Mouse (Mus musculus): ENCODE results near the gene Mfge8. TPM values are rescaled to one million over a fixed set of nuclear protein-coding genes. Genes with fewer than 3 reads are reported as not detected.

Gene Mfge8
- 100 to 1,000 TPM; 184 to 202 TPM for total RNA-seq (2021)
- long read RNA-seq, transcript Mfge8-201 (10 exons, 2,125 nt), result minor isoform, 14 of 235 reads
- long read RNA-seq, transcript Mfge8-202 (9 exons, 2,008 nt), result major isoform, 205 of 235 reads
- long read RNA-seq, partial matches to known transcripts, result 7 of 235 reads
- long read RNA-seq, other reads (novel, unspliced or antisense), result 5 of 235 reads

DNA sequence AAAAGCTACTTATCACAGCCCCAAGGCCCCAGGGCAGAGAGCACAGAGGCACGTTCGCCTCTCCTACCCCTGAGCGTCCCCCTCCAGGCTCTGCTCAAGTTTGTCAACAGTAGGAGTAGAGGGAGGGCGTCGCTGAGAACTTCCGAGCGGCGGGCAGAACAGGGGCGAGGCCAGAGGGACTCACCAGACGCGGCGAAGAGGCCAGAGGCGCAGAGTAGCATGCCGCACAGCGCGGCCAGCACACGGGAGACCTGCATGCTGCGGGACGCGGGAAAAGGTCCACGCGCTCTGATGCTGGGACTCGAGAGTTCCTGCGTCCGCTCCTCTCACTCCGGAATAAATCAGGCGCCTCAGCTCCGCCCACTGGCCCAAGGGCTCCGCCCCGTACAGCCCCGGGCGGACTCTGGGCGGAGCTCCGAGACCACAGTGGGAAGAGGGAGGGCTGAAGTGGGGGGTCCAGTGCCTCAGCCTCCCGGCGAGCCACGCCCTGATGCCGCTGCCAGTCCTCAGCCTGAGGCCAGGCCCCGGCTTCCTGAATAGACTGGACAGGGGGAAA lies at the start of gene Mfge8:
Gene Mfge8, minus strand, starts transcription at position 350 of the 556 bp plus-strand sequence.
- peak; percentile 47 to 79 for DNase-seq (ENCODE audit: low spot score in 2 of 2)

GRCm38 (mm10) chr7:79194560-79195413 lies 45.9 kb upstream of the Mfge8 start:
- DNase-seq (ENCODE audit: low spot score in 2 of 2), result peak; percentile 64 to 80

- peak in 1 of 2 experiments; percentile 37 for DNase-seq (ENCODE audit: low spot score in 2 of 2)
Observed at GRCm38 (mm10) chr7:79193936-79194335, 45.1 kb upstream of the Mfge8 start.

- no peak for DNase-seq (ENCODE audit: low spot score in 2 of 2)
Observed at GRCm38 (mm10) chr7:79191501-79191900, 42.6 kb upstream of the Mfge8 start.

DNA sequence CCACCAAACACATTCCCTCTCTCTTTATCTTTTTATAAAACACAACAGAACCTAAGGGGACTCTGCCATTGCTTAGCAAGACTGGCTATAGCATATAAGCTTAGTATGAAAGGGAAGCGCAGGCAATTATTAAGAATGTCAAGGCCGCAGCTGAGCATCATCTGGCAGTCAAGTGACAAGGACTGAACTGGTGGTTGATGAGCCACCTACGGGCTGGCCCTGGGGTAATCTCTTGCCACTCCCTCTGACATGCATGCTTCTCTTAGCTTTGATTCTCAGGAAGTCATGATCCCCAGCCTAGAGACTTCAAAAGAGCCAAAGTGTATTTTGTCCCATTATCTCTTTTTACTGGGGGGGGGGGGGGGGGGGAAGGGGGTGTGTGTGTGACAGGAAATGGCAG lies 41.7 kb upstream of the Mfge8 start:
- no peak for DNase-seq (ENCODE audit: low spot score in 2 of 2)

DNA sequence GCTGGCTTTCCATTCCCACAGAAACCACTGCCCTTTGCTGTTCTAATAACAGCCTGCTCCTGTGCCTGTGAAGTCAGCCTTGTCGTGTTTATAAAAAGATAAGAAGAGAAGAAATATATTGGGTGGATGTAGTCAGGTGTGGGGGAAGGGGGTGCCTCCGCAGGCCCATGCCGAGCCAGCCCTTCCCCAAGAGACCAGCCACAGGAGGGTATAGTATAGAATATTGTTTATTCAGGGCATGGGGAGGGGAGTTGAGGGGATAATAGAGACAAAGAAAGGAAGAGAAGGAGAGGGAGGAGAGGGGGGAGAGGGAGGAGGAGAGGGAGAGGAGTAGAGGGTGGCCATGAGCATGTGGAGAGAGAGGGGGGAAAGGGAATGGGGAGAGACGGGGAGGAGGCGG lies 40.4 kb upstream of the Mfge8 start:
- DNase-seq (ENCODE audit: low spot score in 2 of 2), result no peak

DNA sequence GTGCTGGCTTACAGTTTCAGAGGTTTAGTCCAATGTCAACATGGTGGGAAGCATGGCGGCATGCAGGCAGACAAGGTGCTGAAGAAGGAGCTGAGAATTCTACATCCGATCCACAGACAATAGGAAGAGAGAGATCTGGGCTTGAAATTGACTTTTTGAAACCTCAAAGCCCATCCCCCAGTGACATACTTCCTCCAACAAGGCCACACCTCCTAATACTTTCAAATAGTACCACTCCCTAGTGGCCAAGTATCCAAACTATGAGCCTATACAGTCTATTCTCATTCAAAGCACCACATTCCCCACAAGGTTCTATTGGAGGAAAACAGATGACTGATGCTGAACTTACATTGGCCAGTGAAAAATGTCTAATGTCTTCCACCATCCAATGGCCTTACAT lies 38.7 kb upstream of the Mfge8 start:
- no peak for DNase-seq (ENCODE audit: low spot score in 2 of 2)

GRCm38 (mm10) chr7:79183417-79183816 lies 34.6 kb upstream of the Mfge8 start:
- DNase-seq (ENCODE audit: low spot score in 2 of 2), result no peak

GRCm38 (mm10) chr7:79173800-79174199 lies 24.9 kb upstream of the Mfge8 start:
- DNase-seq (ENCODE audit: low spot score in 2 of 2), result no peak

DNA sequence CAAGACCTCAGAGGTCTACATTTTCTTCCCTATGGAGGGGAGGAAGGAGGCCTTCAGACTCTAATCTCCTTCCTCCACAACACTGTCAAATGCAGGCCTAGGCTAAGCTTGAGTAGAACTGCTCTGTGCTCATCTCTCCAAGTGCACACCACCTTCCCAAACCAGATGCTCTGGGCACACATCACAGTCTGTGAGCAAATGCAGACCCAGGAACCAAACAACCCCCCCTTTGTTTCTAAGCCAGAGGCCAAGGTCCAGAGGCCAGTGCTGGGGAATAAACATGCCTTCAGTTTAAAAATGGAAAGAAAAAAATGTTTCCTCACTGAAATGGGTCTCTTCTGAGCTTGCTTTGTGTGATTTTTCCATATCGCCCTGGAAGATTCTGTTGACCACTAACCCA lies 22.9 kb upstream of the Mfge8 start:
- DNase-seq (ENCODE audit: low spot score in 2 of 2), result no peak

- no peak for DNase-seq (ENCODE audit: low spot score in 2 of 2)
Observed at GRCm38 (mm10) chr7:79167006-79167562, 18.2 kb upstream of the Mfge8 start.

DNA sequence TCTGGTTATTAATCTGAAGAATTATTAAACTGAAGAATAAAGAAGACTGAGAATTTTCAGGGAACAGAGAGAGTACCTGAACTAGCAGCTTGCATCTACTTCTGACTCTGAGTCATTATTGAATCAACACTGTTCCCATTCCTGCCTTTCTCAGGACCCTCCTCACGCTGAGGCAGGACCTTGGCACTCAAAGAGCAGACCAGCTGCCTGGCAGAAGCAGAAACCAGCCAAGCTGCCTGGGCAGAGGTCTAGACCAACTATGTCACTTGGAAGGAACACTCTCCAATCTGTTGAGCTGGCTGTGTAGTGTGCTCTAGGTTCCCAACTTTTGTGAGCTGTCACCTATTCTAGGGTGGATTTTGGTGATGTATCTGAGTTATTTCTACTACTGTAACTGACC lies 10.5 kb upstream of the Mfge8 start:
- no peak for DNase-seq (ENCODE audit: low spot score in 2 of 2)

GRCm38 (mm10) chr7:79149522-79149921 lies 662 bp upstream of the Mfge8 start:
- no peak for DNase-seq (ENCODE audit: low spot score in 2 of 2)

- DNase-seq (ENCODE audit: low spot score in 2 of 2), result no peak
Observed at GRCm38 (mm10) chr7:79147931-79148653, 768 bp downstream of the Mfge8 start.

DNA sequence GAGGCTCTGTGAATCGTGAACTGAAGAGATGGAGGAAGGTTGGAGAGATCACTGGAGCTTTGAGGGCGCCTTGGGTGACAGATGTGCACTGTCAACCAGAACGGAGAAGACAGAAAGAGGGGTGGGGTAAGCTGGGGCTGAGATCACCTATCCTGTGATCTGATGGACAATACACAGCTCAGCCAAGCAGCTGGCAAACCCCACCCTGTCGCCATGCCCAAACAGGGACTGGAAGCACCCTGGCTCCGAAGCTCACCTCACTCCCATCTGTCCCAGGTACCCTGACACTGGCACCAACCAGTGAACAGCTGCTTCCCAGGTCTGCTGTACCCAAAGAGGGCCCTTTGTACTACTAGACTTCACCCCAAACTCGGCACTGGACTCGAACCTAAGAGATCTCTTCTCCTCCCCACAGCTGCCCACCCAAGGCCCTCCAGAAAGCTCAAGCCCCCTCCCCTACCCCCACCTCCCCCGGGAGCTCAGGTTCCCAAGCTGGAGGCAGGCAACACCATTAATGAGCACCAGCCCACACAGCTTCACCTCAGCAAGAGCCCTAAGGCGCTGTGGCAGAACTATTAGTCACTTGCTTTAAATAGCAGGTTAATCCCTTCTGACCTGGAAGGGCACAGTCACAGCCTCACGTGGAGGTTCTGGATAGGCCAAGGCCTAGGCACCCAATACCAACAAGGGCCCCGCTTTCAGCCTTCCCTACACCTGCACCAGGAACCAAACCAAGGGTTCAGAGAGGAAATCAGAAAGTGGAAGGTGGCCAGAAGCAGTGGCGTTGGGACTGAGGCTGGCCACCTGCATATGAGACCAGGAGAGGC lies 1.6 kb downstream of the Mfge8 start:
- DNase-seq (ENCODE audit: low spot score in 2 of 2), result no peak

GRCm38 (mm10) chr7:79140897-79141296 lies 8.0 kb downstream of the Mfge8 start:
- DNase-seq (ENCODE audit: low spot score in 2 of 2), result peak; percentile 52 to 91

DNA sequence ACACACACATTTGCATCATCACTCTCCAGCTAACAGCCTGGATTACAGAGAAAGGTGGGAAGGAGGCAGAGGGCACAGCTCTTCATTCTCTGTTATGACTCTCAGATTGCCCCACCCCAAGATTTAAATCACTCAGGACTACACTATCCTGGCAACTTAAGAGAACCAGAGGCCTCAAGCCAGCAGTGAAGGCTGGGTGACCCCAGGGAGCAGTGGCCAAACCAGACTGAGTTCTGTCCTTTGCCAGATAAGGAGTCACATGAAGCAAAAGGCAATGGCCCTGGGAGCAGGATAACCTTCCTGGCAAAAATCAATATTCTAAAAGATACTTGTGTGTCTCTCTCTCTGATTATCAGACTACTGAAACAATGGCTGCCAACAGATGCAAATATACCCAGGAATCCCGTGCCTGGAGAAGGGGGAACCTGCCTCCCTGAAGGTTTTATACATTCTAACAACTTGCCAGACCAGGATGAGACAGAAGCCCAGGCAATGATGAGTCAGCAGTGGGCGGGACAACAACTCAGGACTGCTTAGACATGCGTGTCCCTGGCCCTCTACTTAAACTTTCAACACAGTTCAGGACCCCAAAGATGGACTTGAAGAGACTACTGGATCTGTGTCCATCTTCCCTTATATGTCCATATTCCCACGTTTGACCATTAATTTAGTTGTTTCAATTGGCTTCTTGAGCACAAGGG lies 8.8 kb downstream of the Mfge8 start:
- no peak for DNase-seq (ENCODE audit: low spot score in 2 of 2)

- DNase-seq (ENCODE audit: low spot score in 2 of 2), result no peak
Observed at GRCm38 (mm10) chr7:79139328-79139824, 9.5 kb downstream of the Mfge8 start.

DNA sequence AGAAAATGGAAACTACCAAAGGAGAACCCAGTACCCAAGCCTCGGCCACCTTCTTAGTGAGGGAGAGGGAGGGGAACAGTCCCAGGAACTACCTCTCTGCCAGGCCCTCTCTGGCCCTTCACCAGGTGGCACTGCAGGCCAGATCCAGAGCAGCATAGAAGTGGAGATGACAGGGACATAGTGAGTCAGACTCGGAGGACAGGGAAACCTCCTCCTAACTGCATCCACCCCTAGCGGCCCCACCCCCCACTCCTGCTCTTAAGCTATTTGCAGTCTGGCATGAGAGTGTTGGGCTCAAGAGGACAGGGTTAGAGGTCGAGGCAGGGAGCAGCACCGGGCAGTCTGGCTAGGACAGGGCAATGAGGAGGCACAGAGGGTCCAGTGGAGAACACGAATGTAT lies 15.5 kb downstream of the Mfge8 start:
- DNase-seq (ENCODE audit: low spot score in 2 of 2), result no peak

Data from layer of hippocampus, adult 18-20 months (tissue).